Mouse (Mus musculus) macrophage (primary cell): ENCODE results near the gene Tmpo. TPM values are rescaled to one million over a fixed set of nuclear protein-coding genes. Genes with fewer than 3 reads are reported as not detected.
A peak's percentile ranks its signal among the peaks of the same experiment; 100 is the strongest.

ENCODE experiments used
- H3K27ac ChIP-seq: fragments of 350-480 bp; formaldehyde crosslinking; 2 replicates; pipeline ENCODE4 v1.9.0; 2021
- H3K36me3 ChIP-seq: fragments of 350-480 bp; formaldehyde crosslinking; 2 replicates; pipeline ENCODE4 v1.9.0; 2021; ENCODE audit errors: inconsistent target
- H3K4me3 ChIP-seq: fragments of 350-480 bp; formaldehyde crosslinking; 2 replicates; pipeline ENCODE4 v1.9.0; 2021; ENCODE audit errors: inconsistent target
- H3K79me2 ChIP-seq: fragments of 350-480 bp; formaldehyde crosslinking; 2 replicates; pipeline ENCODE4 v1.9.0; 2021; ENCODE audit errors: inconsistent target
- WGBS: methylation state at CpG from one replicate; pipeline ENCODE4 v1.1.7; 2026; ENCODE audit warnings: inconsistent platforms; ENCODE audit not compliant: missing documents; 5-methylcytosine and 5-hydroxymethylcytosine counted together
- polyA plus RNA-seq: library from polyadenylated mRNA; stranded (reverse); fragments of 250-400 nt; gene quantifications from 3 replicates; pipeline ENCODE4 v1.2.4, GENCODE M21; 2018; ENCODE audit warnings: inconsistent platforms

Gene Tmpo
- polyA plus RNA-seq, 1 experiment from 2014 or later, result 34.2 TPM

GRCm38 (mm10) chr10:91172329-91173100 lies 8.6 kb downstream of the Tmpo start:
- WGBS, result 66% methylated on average over 9 of the region's 14 CpGs
- H3K79me2 ChIP-seq, result peaks cover 29% of the 10 kb centered on the region

GRCm38 (mm10) chr10:91171455-91172328 lies 9.4 kb downstream of the Tmpo start:
- peak overlapping the region; percentile 85 for H3K27ac ChIP-seq
- peak overlapping the region; percentile 51 for H3K4me3 ChIP-seq
- peaks cover 37% of the 10 kb centered on the region for H3K79me2 ChIP-seq
- H3K36me3 ChIP-seq, result no peaks in the 10 kb centered on the region
- WGBS, result 1% methylated on average over 59 of the region's 68 CpGs

More at GRCm38 (mm10) chr10:91172329-91173100, 8.6 kb downstream of the Tmpo start:
- H3K27ac ChIP-seq, result peak overlapping the region; percentile 85
- H3K36me3 ChIP-seq, result no peaks in the 10 kb centered on the region
- H3K4me3 ChIP-seq, result peak overlapping the region; percentile 51

- WGBS, result under 1% methylated on average over 51 of the region's 59 CpGs
- Histone ChIP-seq H3K4me3 (peak overlapping the region; percentile 23; the same call in 1 of the 2 replicates), H3K27ac (peak overlapping the region; percentile 41), H3K79me2 (peaks cover 44% of the 10 kb centered on the region), H3K36me3 (no peaks in the 10 kb centered on the region)
Measured at GRCm38 (mm10) chr10:91171041-91171440, 10.1 kb downstream of the Tmpo start.

GRCm38 (mm10) chr10:91170143-91170941 lies 10.8 kb downstream of the Tmpo start:
- peak overlapping the region; percentile 62 for H3K4me3 ChIP-seq
- WGBS, result 1% methylated on average over 48 of the region's 50 CpGs
- peaks cover 50% of the 10 kb centered on the region for H3K79me2 ChIP-seq
- H3K36me3 ChIP-seq, result no peaks in the 10 kb centered on the region
- H3K27ac ChIP-seq, result peak overlapping the region; percentile 73

- H3K27ac ChIP-seq, result peak overlapping the region; percentile 73
- H3K79me2 ChIP-seq, result peaks cover 59% of the 10 kb centered on the region
- no peaks in the 10 kb centered on the region for H3K36me3 ChIP-seq
- WGBS, result 10% methylated on average over 17 of the region's 17 CpGs
- H3K4me3 ChIP-seq, result peak overlapping the region; percentile 62
Measured at GRCm38 (mm10) chr10:91169414-91170065, 11.6 kb downstream of the Tmpo start.

- WGBS, result 84% methylated on average over 7 of the region's 7 CpGs
Measured at GRCm38 (mm10) chr10:91167352-91167751, 13.8 kb downstream of the Tmpo start.

GRCm38 (mm10) chr10:91166890-91167289 lies 14.2 kb downstream of the Tmpo start:
- WGBS, result 68% methylated on average over 5 of the region's 5 CpGs
- Histone ChIP-seq H3K27ac (no peak overlapping the region), H3K79me2 (peaks cover 85% of the 10 kb centered on the region), H3K36me3 (peaks cover 21% of the 10 kb centered on the region; the same call in 1 of the 2 replicates), H3K4me3 (no peak overlapping the region)

More at GRCm38 (mm10) chr10:91167352-91167751, 13.8 kb downstream of the Tmpo start:
- Histone ChIP-seq H3K4me3 (peak overlapping the region; percentile 62; the same call in 1 of the 2 replicates), H3K79me2 (peaks cover 80% of the 10 kb centered on the region), H3K36me3 (peaks cover 16% of the 10 kb centered on the region; the same call in 1 of the 2 replicates), H3K27ac (no peak overlapping the region)

- H3K79me2 ChIP-seq, result peaks cover 95% of the 10 kb centered on the region
- H3K27ac ChIP-seq, result no peak overlapping the region
- peaks cover 25% of the 10 kb centered on the region; the same call in 1 of the 2 replicates for H3K36me3 ChIP-seq
- no peak overlapping the region for H3K4me3 ChIP-seq
Measured at GRCm38 (mm10) chr10:91165850-91166249, 15.3 kb downstream of the Tmpo start.

- WGBS, result 89% methylated on average over 3 of the region's 3 CpGs
- H3K27ac ChIP-seq, result 0 out of 2 replicates have a peak overlapping the region, but pooled peaks have one; percentile 12
- no peak overlapping the region for H3K4me3 ChIP-seq
- H3K36me3 ChIP-seq, result peaks cover 28% of the 10 kb centered on the region; the same call in 1 of the 2 replicates
- H3K79me2 ChIP-seq, result peaks cover 100% of the 10 kb centered on the region
Measured at GRCm38 (mm10) chr10:91164491-91164890, 16.6 kb downstream of the Tmpo start.

GRCm38 (mm10) chr10:91162511-91163163 lies 18.5 kb downstream of the Tmpo start:
- WGBS, result 92% methylated on average over 15 of the region's 15 CpGs
- Histone ChIP-seq H3K4me3 (no peak overlapping the region), H3K79me2 (peaks cover 100% of the 10 kb centered on the region), H3K36me3 (peaks cover 28% of the 10 kb centered on the region; the same call in 1 of the 2 replicates), H3K27ac (peak overlapping the region; percentile 47)

- H3K36me3 ChIP-seq, result peaks cover 28% of the 10 kb centered on the region; the same call in 1 of the 2 replicates
- peaks cover 100% of the 10 kb centered on the region for H3K79me2 ChIP-seq
- H3K27ac ChIP-seq, result peak overlapping the region; percentile 47
- no peak overlapping the region for H3K4me3 ChIP-seq
- 74% methylated on average over 11 of the region's 11 CpGs for WGBS
Measured at GRCm38 (mm10) chr10:91162077-91162476, 19.0 kb downstream of the Tmpo start.

- Histone ChIP-seq H3K4me3 (no peak overlapping the region), H3K79me2 (peaks cover 100% of the 10 kb centered on the region), H3K27ac (peak overlapping the region; percentile 47; the same call in 1 of the 2 replicates), H3K36me3 (peaks cover 28% of the 10 kb centered on the region; the same call in 1 of the 2 replicates)
- WGBS, result 97% methylated on average over 5 of the region's 5 CpGs
Measured at GRCm38 (mm10) chr10:91161006-91161405, 20.1 kb downstream of the Tmpo start.

GRCm38 (mm10) chr10:91158442-91158841 lies 22.7 kb downstream of the Tmpo start:
- WGBS, result 97% methylated on average over 8 of the region's 8 CpGs
- Histone ChIP-seq H3K36me3 (peaks cover 27% of the 10 kb centered on the region; the same call in 1 of the 2 replicates), H3K4me3 (no peak overlapping the region), H3K79me2 (peaks cover 100% of the 10 kb centered on the region), H3K27ac (peak overlapping the region; percentile 88)
